Mouse (Mus musculus): ENCODE results near the gene Cmss1. TPM values are rescaled to one million over a fixed set of nuclear protein-coding genes. Genes with fewer than 3 reads are reported as not detected.

Cmss1 gene
- polyA plus RNA-seq, 2 experiments: 10.9 to 45.3 TPM

- Histone ChIP-seq H3K4me3 (replicated peaks; ENCODE audit: low read length) (no peak overlapping the region), H3K27me3 (ENCODE audit: control insufficient read depth, insufficient read depth, low read length) (no peaks in the 10 kb centered on the region), H3K4me2 (replicated peaks; ENCODE audit: low read depth, low read length, severe bottlenecking) (no peak overlapping the region), H3K9me3 (ENCODE audit: control insufficient read depth, low read length) (no peaks in the 10 kb centered on the region), H3K4me1 (ENCODE audit: control insufficient read depth, insufficient read depth, low read length) (peaks cover 17% of the 10 kb centered on the region), H3K36me3 (ENCODE audit: control insufficient read depth, insufficient read depth, low read length) (no peaks in the 10 kb centered on the region), H3K27ac (replicated peaks; ENCODE audit: low read depth, low read length) (no peak overlapping the region), H3K9ac (ENCODE audit: low read depth, low read length, severe bottlenecking) (no peak overlapping the region)
- 87% methylated on average over 6 of the region's 6 CpGs for WGBS
- no peak for ATAC-seq (ENCODE audit: low FRiP score, low read depth)
- TF ChIP-seq POLR2A (IDR thresholded peaks at IDR 0.05; ENCODE audit: borderline replicate concordance, extremely low read depth, insufficient read depth, insufficient read length): no peak
- DNase-seq (ENCODE audit: low spot score): no peak
These were observed 173.0 kb downstream of the Cmss1 start for GRCm38 (mm10) chr16:57433671-57434070.

- peaks cover 12% of the 10 kb centered on the region for H3K4me1 ChIP-seq (ENCODE audit: control insufficient read depth, insufficient read depth, low read length)
- H3K4me2 ChIP-seq (replicated peaks; ENCODE audit: low read depth, low read length, severe bottlenecking): no peak overlapping the region
- WGBS: 67% methylated on average over 4 of the region's 4 CpGs
- H3K27ac ChIP-seq (replicated peaks; ENCODE audit: low read depth, low read length): no peak overlapping the region
- DNase-seq (ENCODE audit: low spot score) (no peak), ATAC-seq (ENCODE audit: low FRiP score, low read depth) (no peak)
- no peaks in the 10 kb centered on the region for H3K27me3 ChIP-seq (ENCODE audit: control insufficient read depth, insufficient read depth, low read length)
- H3K4me3 ChIP-seq (replicated peaks; ENCODE audit: low read length): no peak overlapping the region
- no peak overlapping the region for H3K9ac ChIP-seq (ENCODE audit: low read depth, low read length, severe bottlenecking)
- H3K36me3 ChIP-seq (ENCODE audit: control insufficient read depth, insufficient read depth, low read length): no peaks in the 10 kb centered on the region
- TF ChIP-seq POLR2A (IDR thresholded peaks at IDR 0.05; ENCODE audit: borderline replicate concordance, extremely low read depth, insufficient read depth, insufficient read length): no peak
- no peaks in the 10 kb centered on the region for H3K9me3 ChIP-seq (ENCODE audit: control insufficient read depth, low read length)
These were observed 173.5 kb downstream of the Cmss1 start for GRCm38 (mm10) chr16:57433173-57433572.

GRCm38 (mm10) chr16:57431294-57431693 lies 175.4 kb downstream of the Cmss1 start:
- DNase-seq (ENCODE audit: low spot score): no peak
- TF ChIP-seq POLR2A (IDR thresholded peaks at IDR 0.05; ENCODE audit: borderline replicate concordance, extremely low read depth, insufficient read depth, insufficient read length): no peak

GRCm38 (mm10) chr16:57428977-57429376 lies 177.7 kb downstream of the Cmss1 start:
- TF ChIP-seq POLR2A (IDR thresholded peaks at IDR 0.05; ENCODE audit: borderline replicate concordance, extremely low read depth, insufficient read depth, insufficient read length): no peak
- no peaks in the 10 kb centered on the region for H3K36me3 ChIP-seq (ENCODE audit: control insufficient read depth, insufficient read depth, low read length)
- H3K9ac ChIP-seq (ENCODE audit: low read depth, low read length, severe bottlenecking): no peak overlapping the region
- no peak overlapping the region for H3K27ac ChIP-seq (replicated peaks; ENCODE audit: low read depth, low read length)
- WGBS: 57% methylated on average over 5 of the region's 5 CpGs
- DNase-seq (ENCODE audit: low spot score) (no peak), ATAC-seq (ENCODE audit: low FRiP score, low read depth) (no peak)
- H3K4me1 ChIP-seq (ENCODE audit: control insufficient read depth, insufficient read depth, low read length): peaks cover 21% of the 10 kb centered on the region
- no peaks in the 10 kb centered on the region for H3K9me3 ChIP-seq (ENCODE audit: control insufficient read depth, low read length)
- no peak overlapping the region for H3K4me3 ChIP-seq (replicated peaks; ENCODE audit: low read length)
- H3K4me2 ChIP-seq (replicated peaks; ENCODE audit: low read depth, low read length, severe bottlenecking): no peak overlapping the region
- H3K27me3 ChIP-seq (ENCODE audit: control insufficient read depth, insufficient read depth, low read length): no peaks in the 10 kb centered on the region

More at GRCm38 (mm10) chr16:57431294-57431693, 175.4 kb downstream of the Cmss1 start:
- Histone ChIP-seq H3K36me3 (ENCODE audit: control insufficient read depth, insufficient read depth, low read length) (no peaks in the 10 kb centered on the region), H3K4me2 (replicated peaks; ENCODE audit: low read depth, low read length, severe bottlenecking) (no peak overlapping the region), H3K27me3 (ENCODE audit: control insufficient read depth, insufficient read depth, low read length) (no peaks in the 10 kb centered on the region), H3K4me1 (ENCODE audit: control insufficient read depth, insufficient read depth, low read length) (peaks cover 21% of the 10 kb centered on the region), H3K4me3 (replicated peaks; ENCODE audit: low read length) (no peak overlapping the region), H3K27ac (replicated peaks; ENCODE audit: low read depth, low read length) (no peak overlapping the region), H3K9ac (ENCODE audit: low read depth, low read length, severe bottlenecking) (no peak overlapping the region), H3K9me3 (ENCODE audit: control insufficient read depth, low read length) (no peaks in the 10 kb centered on the region)
- no peak for ATAC-seq (ENCODE audit: low FRiP score, low read depth)
- 95% methylated on average over 3 of the region's 3 CpGs for WGBS

GRCm38 (mm10) chr16:57427516-57428285 lies 179.0 kb downstream of the Cmss1 start:
- 53% methylated on average over 7 of the region's 7 CpGs for WGBS
- Histone ChIP-seq H3K27me3 (ENCODE audit: control insufficient read depth, insufficient read depth, low read length) (no peaks in the 10 kb centered on the region), H3K9me3 (ENCODE audit: control insufficient read depth, low read length) (no peaks in the 10 kb centered on the region), H3K4me2 (replicated peaks; ENCODE audit: low read depth, low read length, severe bottlenecking) (no peak overlapping the region), H3K4me1 (ENCODE audit: control insufficient read depth, insufficient read depth, low read length) (peaks cover 21% of the 10 kb centered on the region), H3K27ac (replicated peaks; ENCODE audit: low read depth, low read length) (no peak overlapping the region), H3K9ac (ENCODE audit: low read depth, low read length, severe bottlenecking) (no peak overlapping the region), H3K4me3 (replicated peaks; ENCODE audit: low read length) (no peak overlapping the region), H3K36me3 (ENCODE audit: control insufficient read depth, insufficient read depth, low read length) (no peaks in the 10 kb centered on the region)
- ATAC-seq (ENCODE audit: low FRiP score, low read depth) (no peak), DNase-seq (ENCODE audit: low spot score) (no peak)
- TF ChIP-seq POLR2A (IDR thresholded peaks at IDR 0.05; ENCODE audit: borderline replicate concordance, extremely low read depth, insufficient read depth, insufficient read length): no peak

Measured in limb, embryonic 14.5 days (tissue).